Mouse (Mus musculus) ES-E14 (cell line): Measurements from ENCODE around the gene Rab40c.

Source experiments
- CHD2 ChIP-seq: IDR thresholded peaks from 2 replicates; pipeline ENCODE4 v1.6.1; 2014; ENCODE audit warnings: mild to moderate bottlenecking, low read depth, low read length, inconsistent platforms
- MAFK ChIP-seq: IDR thresholded peaks from 2 replicates; pipeline ENCODE4 v1.6.1; 2014; ENCODE audit warnings: mild to moderate bottlenecking, low read depth, low read length, inconsistent platforms; ENCODE audit not compliant: insufficient read depth
- ZC3H11A ChIP-seq: IDR thresholded peaks from 2 replicates; pipeline ENCODE4 v1.6.1; 2012; ENCODE audit warnings: low read depth, mild to moderate bottlenecking, inconsistent platforms, low read length, borderline replicate concordance
- ZNF384 ChIP-seq: IDR thresholded peaks from 2 replicates; pipeline ENCODE4 v1.6.1; 2012; ENCODE audit warnings: low read depth, low read length, inconsistent platforms

DNA sequence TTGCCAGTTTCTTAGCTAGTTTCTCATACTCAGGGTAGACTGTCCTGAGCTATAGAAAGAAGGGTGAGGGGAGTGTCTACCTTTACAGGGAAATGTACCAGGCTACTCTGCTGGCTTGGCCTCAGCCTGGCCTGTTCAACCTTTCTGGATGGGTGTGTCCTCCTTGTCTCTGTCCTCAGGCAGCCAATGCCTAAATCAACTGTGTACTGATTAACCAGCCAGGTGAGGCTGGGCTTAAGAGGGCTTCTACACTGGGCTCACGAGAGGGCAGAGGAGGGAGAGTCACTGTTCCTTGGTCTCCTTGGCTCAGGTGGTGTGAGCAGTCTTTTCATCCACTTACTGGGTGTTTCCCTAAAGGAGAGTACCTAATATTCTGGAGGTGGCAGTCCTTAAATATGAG lies 48.6 kb upstream of the Rab40c start:
- TF ChIP-seq CHD2 (no peak), ZNF384 (no peak), MAFK (no peak), ZC3H11A (no peak)
